Mouse (Mus musculus) heart, adult 2 months (tissue): ENCODE measurements at regions not wholly inside any gene's neighbourhood (a gene's known extent, or its start where the extent isn't known, plus 50 kb on each side); places are given as distances from the start of the nearest gene placed in this dataset.

Experiments used
- DNase-seq, 2 experiments: peaks; one replicate each; pipeline ENCODE4 v3.0.0; 2021
- H3K27ac ChIP-seq: fragments of 200-600 bp; 2 replicates; pipeline ENCODE4 v1.8.1; 2022
- H3K27me3 ChIP-seq: fragments of 200-500 bp; 2 replicates; pipeline ENCODE4 v1.6.1; 2012; ENCODE audit warnings: mild to moderate bottlenecking, low read length, inconsistent platforms, mixed read lengths; ENCODE audit not compliant: control insufficient read depth, insufficient read depth
- H3K36me3 ChIP-seq: fragments of 200-500 bp; 2 replicates; pipeline ENCODE4 v1.6.1; 2012; ENCODE audit warnings: low read length, inconsistent platforms; ENCODE audit not compliant: control insufficient read depth, insufficient read depth
- H3K4me1 ChIP-seq: fragments of 200-500 bp; 2 replicates; pipeline ENCODE4 v1.6.1; 2011; ENCODE audit warnings: low read length; ENCODE audit not compliant: control insufficient read depth, insufficient read depth
- H3K4me3 ChIP-seq: fragments of 200-600 bp; 2 replicates; pipeline ENCODE4 v1.8.1; 2022
- H3K79me2 ChIP-seq: fragments of 200-500 bp; replicated peaks from 2 replicates; pipeline ENCODE4 v1.6.1; 2012; ENCODE audit warnings: mild to moderate bottlenecking, inconsistent platforms, low read length, moderate library complexity, mixed read lengths; ENCODE audit not compliant: control insufficient read depth, insufficient read depth
- H3K9ac ChIP-seq: fragments of 200-500 bp; 2 replicates; pipeline ENCODE4 v1.6.1; 2012; ENCODE audit warnings: low read depth, mild to moderate bottlenecking, control low read depth, inconsistent platforms, low read length, mixed read lengths
- CTCF ChIP-seq: fragments of 200-600 bp; IDR thresholded peaks from 2 replicates; pipeline ENCODE4 v1.8.1; 2022; ENCODE audit warnings: antibody characterized with exemption, mild to moderate bottlenecking, moderate library complexity
- EP300 ChIP-seq: fragments of 200-500 bp; IDR thresholded peaks from 2 replicates; pipeline ENCODE4 v1.6.1; 2011; ENCODE audit warnings: low read depth, low read length, control low read depth; ENCODE audit not compliant: insufficient read depth
- POLR2A ChIP-seq: fragments of 200-500 bp; IDR thresholded peaks from 2 replicates; pipeline ENCODE4 v1.6.1; 2011; ENCODE audit warnings: mild to moderate bottlenecking, low read depth, low read length, control low read depth; ENCODE audit not compliant: insufficient read depth
- WGBS: fragments of 180-500 bp; shearing (Covaris S2); methylation state at CpG from one replicate; pipeline ENCODE4 v1.1.7; 2018; 5-methylcytosine and 5-hydroxymethylcytosine counted together
- intact Hi-C: fragments of 180-260 bp; cut with DNase I; formaldehyde crosslinking; loops from one replicate; pipeline ENCODE4 v1.15.1; 2025

GRCm38 (mm10) chr5:39440817-39441216 is 314.5 kb downstream of the Hs3st1 start:
- H3K4me1 ChIP-seq: peaks cover 2% of the 10 kb centered on the region; the same call in 1 of the 2 replicates
- intact Hi-C loops: loop anchor here (10.0 kb wide), 1 partner anchor 524 kb away; no protein-coding TSS in a partner anchor
- H3K4me3 ChIP-seq: no peak overlapping the region
- WGBS: 89% methylated on average over 3 of the region's 3 CpGs
- no peak overlapping the region for H3K9ac ChIP-seq
- no peaks in the 10 kb centered on the region for H3K27me3 ChIP-seq
- no peak overlapping the region for H3K27ac ChIP-seq
- H3K79me2 ChIP-seq: no peaks in the 10 kb centered on the region
- H3K36me3 ChIP-seq: peaks cover 2% of the 10 kb centered on the region; the same call in 1 of the 2 replicates
- no peak for DNase-seq
- TF ChIP-seq CTCF: no peak
- TF ChIP-seq EP300: no peak
- TF ChIP-seq POLR2A: no peak

GRCm38 (mm10) chr5:39437463-39438201 is 317.6 kb downstream of the Hs3st1 start:
- Histone ChIP-seq H3K27me3 (no peaks in the 10 kb centered on the region), H3K27ac (peak overlapping the region; percentile 38; the same call in 1 of the 2 replicates), H3K4me3 (no peak overlapping the region), H3K9ac (no peak overlapping the region), H3K36me3 (peaks cover 2% of the 10 kb centered on the region; the same call in 1 of the 2 replicates), H3K79me2 (no peaks in the 10 kb centered on the region), H3K4me1 (peaks cover 2% of the 10 kb centered on the region; the same call in 1 of the 2 replicates)
- intact Hi-C loops: loop anchor here (5.0 to 10.0 kb wide), 2 partner anchors 197 to 405 kb away; no protein-coding TSS in a partner anchor
- TF ChIP-seq CTCF (no peak), EP300 (0 out of 2 replicates have a peak, but pooled peaks have one; percentile 64)
- DNase-seq: peak; percentile 32 to 73
- WGBS: 21% methylated on average over 4 of the region's 4 CpGs

- H3K27me3 ChIP-seq: no peaks in the 10 kb centered on the region
- no peak overlapping the region for H3K4me3 ChIP-seq
- no peak for TF ChIP-seq POLR2A
- TF ChIP-seq EP300: no peak
- TF ChIP-seq CTCF: no peak
- no peak overlapping the region for H3K27ac ChIP-seq
- no peak overlapping the region for H3K9ac ChIP-seq
- DNase-seq: peak in 1 of 2 experiments; percentile 6
- no peaks in the 10 kb centered on the region for H3K79me2 ChIP-seq
- H3K36me3 ChIP-seq: no peaks in the 10 kb centered on the region
- intact Hi-C loops: no loop called here
- no peaks in the 10 kb centered on the region for H3K4me1 ChIP-seq
- WGBS: 43% methylated on average over 3 of the region's 3 CpGs
Observed at GRCm38 (mm10) chr5:39426053-39426452, 329.2 kb downstream of the Hs3st1 start.

GRCm38 (mm10) chr5:39423720-39424119 is 331.6 kb downstream of the Hs3st1 start:
- intact Hi-C loops: no loop called here
- Histone ChIP-seq H3K4me1 (no peaks in the 10 kb centered on the region), H3K36me3 (no peaks in the 10 kb centered on the region), H3K27me3 (no peaks in the 10 kb centered on the region), H3K79me2 (no peaks in the 10 kb centered on the region), H3K4me3 (no peak overlapping the region), H3K9ac (no peak overlapping the region), H3K27ac (no peak overlapping the region)
- TF ChIP-seq EP300: no peak
- TF ChIP-seq POLR2A: no peak
- no peak for TF ChIP-seq CTCF
- no peak for DNase-seq
- WGBS: 92% methylated on average over 9 of the region's 9 CpGs

GRCm38 (mm10) chr5:39418795-39419194 is 336.5 kb downstream of the Hs3st1 start:
- Histone ChIP-seq H3K9ac (no peak overlapping the region), H3K36me3 (no peaks in the 10 kb centered on the region), H3K4me3 (no peak overlapping the region), H3K79me2 (no peaks in the 10 kb centered on the region), H3K4me1 (no peaks in the 10 kb centered on the region), H3K27me3 (no peaks in the 10 kb centered on the region), H3K27ac (no peak overlapping the region)
- TF ChIP-seq POLR2A: no peak
- TF ChIP-seq CTCF: no peak
- no peak for TF ChIP-seq EP300
- no peak for DNase-seq
- 80% methylated on average over 1 of the region's 1 CpGs for WGBS
- intact Hi-C loops: no loop called here

GRCm38 (mm10) chr5:39417845-39418154 is 337.5 kb downstream of the Hs3st1 start:
- H3K79me2 ChIP-seq: no peaks in the 10 kb centered on the region
- intact Hi-C loops: no loop called here
- H3K4me3 ChIP-seq: no peak overlapping the region
- no peak for TF ChIP-seq EP300
- no peak for TF ChIP-seq POLR2A
- TF ChIP-seq CTCF: no peak
- 79% methylated on average over 3 of the region's 3 CpGs for WGBS
- H3K27ac ChIP-seq: no peak overlapping the region
- no peaks in the 10 kb centered on the region for H3K36me3 ChIP-seq
- no peaks in the 10 kb centered on the region for H3K27me3 ChIP-seq
- DNase-seq: no peak
- H3K9ac ChIP-seq: no peak overlapping the region
- H3K4me1 ChIP-seq: no peaks in the 10 kb centered on the region
